Mouse (Mus musculus) cerebellum, adult 11-12 months (tissue): ENCODE results near the gene Phf3.

Experiments
- DNase-seq: peaks from one replicate; pipeline ENCODE4 v3.0.0; 2022

Gene Phf3

GRCm38 (mm10) chr1:30755453-30756224 lies 118.1 kb downstream of the Phf3 start:
- DNase-seq, result no peak
